Mouse (Mus musculus): ENCODE results near the gene Tfdp1. TPM values are rescaled to one million over a fixed set of nuclear protein-coding genes. Genes with fewer than 3 reads are reported as not detected.
A peak's percentile ranks its signal among the peaks of the same experiment; 100 is the strongest.

The Tfdp1 gene
- 24.4 and 26.1 TPM in 2 replicates for total RNA-seq (2017)

DNA sequence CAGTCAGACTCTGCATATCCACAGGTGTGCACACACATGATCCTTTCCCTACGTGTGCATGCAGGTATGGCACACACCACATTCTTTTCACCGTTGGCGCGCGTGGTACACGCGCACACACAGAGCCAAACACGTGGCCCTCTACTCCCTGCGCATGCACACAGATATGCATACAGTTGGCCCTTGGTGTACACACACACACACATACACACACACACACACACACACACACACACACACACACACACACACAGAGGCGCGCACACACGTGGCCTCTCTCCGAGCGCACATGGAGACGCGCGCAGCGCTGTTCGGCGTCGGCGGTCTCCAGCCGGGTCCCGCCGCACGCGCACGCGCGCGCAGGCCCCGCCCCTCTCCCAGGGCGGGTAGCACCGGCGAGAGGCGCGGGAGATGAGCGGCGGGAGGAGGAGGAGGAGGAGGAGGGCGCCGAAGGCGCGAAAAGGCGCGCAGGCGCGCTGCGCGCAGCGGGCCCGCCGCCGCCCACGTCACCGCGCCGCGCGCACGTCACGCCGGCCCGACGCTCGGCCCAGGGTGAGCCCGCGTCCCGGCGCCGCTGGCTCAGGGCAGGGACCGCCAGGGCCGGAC is at the start of gene Tfdp1:
TSS of gene Tfdp1 (plus strand) at position 497 of the 606 bp plus-strand sequence.
- peak; percentile 31; the same call in 1 of the 2 replicates for ATAC-seq (ENCODE audit: extremely low read depth, insufficient number of reproducible peaks, low FRiP score, poor library complexity, severe bottlenecking)

DNA sequence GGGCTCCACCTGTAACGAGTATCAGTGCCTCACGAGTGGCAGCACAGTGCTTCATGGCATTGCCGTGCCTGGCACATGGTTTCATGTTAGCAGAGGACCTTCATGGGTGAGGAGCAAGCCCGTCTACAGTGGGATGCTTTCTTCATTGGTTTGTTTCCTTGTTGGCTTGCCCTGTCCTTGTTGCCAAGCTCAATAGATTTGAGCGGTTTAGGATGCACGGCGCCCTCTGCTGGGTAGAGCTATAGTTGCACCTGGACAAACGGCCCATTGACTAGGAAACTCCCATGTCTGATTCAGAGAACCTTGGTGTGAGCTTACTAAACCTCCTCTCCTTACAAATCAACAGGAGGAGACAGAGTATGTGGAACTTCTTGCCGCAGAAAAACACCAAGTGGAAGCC is 46.2 kb upstream of the Tfdp1 start:
- peak; percentile 59 for ATAC-seq (ENCODE audit: extremely low read depth, insufficient number of reproducible peaks, low FRiP score, poor library complexity, severe bottlenecking)

DNA sequence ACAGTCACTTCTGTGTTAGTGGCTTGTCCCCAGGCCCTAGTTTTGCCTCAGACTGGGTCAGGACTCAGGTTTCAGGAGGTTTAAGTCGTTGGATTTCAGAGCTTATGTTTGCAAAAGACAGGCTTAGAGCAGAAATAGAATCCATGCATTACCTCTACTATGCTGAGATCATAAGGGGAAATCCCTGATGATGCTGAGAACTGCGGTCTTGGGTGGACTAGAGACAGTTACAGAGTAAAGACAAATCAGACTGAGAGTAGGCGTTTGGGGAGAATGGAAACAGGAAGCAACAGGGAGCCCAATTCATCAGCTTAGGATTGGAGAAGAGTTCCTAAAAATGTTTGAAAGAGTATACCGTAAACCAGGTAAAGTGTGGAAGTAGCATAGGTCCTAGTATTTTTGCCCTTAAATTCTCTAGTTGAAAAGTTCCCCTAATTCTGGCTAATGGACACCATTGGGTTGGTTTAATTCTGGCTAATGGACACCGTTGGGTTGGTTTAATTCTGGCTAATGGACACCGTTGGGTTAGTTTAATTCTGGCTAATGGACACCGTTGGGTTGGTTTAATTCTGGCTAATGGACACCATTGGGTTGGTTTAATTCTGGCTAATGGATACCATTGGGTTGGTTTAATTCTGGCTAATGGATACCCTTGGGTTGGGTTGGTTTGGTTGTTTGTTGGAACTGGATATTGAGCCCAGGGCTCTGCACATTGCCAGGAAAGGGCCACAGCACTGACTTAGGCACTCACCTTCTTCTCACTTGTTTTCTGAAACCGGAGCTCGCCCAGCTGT is 44.7 kb upstream of the Tfdp1 start:
- ATAC-seq (ENCODE audit: extremely low read depth, insufficient number of reproducible peaks, low FRiP score, poor library complexity, severe bottlenecking), result no peak

DNA sequence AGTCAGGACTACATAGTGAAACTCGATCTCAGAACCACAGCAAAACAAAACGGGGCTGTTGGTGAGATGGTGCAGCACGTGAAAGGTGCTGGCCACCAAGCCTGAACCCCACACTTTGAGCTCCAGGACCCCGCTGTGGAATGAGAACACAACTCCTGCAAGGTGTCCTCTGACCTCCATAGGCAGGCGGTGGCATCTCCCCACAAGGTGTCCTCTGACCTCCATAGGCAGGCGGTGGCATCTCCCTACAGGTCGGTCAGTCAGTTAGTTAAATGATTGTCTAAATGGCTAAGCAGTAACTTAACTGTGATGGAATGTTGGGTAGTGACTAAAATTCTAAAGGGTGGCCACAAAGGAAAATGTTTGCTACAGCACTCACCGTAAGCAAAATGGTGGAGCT is 39.0 kb upstream of the Tfdp1 start:
- no peak for ATAC-seq (ENCODE audit: extremely low read depth, insufficient number of reproducible peaks, low FRiP score, poor library complexity, severe bottlenecking)

DNA sequence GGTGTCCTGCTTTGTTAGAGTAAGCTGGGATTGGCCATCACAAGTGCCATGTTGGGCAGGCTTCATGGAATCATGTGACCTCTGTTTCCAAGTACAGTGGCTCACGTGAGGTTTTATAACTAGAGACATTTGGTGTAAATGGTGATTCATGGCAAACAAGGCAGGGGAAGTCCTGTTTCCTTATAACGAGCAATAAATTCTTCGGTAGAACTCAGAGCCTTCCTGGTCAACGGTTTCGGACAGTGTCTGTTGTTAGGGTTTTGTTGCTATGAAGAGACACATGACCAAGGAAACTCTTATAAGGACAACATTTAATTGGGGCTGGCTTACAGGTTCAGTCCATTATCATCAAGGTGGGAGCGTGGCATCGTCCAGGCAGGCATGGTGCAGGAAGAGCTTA is 37.5 kb upstream of the Tfdp1 start:
- no peak for ATAC-seq (ENCODE audit: extremely low read depth, insufficient number of reproducible peaks, low FRiP score, poor library complexity, severe bottlenecking)

DNA sequence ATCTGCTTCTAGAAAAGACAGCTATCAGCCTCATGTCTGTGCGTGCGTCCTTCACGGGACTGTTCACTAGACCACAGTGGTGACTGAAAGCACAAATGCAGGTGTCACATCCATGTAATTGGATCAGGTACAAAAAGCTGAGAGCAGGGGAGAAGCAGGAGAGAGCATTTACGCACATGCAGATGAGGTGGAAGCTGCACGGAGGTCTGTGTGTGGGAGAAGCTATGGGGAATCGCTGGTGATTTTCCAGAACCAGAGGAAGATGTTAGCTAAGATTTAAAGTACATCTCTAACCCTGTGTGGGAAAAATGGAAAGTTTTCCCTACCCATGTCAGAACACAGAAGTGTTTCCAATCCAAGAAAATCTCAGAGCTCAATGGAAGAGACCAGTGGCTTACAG is 33.1 kb upstream of the Tfdp1 start:
- ATAC-seq (ENCODE audit: extremely low read depth, insufficient number of reproducible peaks, low FRiP score, poor library complexity, severe bottlenecking), result no peak

DNA sequence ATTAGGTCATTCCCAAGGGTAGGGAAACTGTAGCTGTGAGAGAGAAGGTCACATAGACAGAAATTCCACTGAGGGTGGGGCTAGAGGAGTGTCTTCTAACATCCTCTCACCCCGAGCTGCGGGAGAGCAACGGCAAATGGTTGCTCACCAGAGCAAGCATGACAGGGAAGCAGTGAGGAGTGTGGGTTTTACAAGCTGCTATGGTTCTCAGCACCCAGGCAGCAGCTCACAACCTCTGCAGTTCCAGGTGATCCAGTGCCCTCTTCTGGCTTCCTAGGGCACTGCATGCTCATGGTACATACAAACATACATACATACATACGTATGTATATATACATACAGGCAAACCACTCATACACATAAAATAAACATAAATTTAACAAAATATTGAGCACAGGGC is 32.7 kb upstream of the Tfdp1 start:
- no peak for ATAC-seq (ENCODE audit: extremely low read depth, insufficient number of reproducible peaks, low FRiP score, poor library complexity, severe bottlenecking)

DNA sequence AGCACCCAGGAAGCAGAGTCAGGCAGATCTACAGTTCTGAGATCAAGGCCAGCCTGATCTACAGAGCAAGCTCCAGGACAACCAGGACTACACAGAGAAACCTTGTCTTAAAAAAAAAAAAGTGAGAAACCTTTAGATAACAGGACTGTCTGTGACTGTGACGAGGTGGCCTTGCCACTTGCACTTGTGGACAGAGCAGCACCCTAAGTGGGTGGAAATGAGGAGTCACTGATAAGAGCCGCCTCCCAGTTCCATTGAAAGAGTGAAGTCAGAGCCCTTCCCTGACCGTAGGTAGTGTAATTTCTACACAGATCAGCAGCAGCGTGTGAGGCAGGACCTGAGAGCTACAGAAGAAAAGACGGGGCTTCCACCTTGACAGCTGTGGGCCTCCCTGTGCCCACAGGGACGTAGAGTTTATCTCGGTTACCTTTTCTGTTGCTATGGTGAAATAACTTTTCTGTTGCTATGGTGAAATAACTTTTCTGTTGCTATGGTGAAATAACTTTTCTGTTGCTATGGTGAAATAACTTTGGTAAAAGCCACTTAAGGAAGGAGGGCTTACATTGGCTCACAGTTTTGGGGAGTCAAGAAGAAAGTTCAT is 32.1 kb upstream of the Tfdp1 start:
- ATAC-seq (ENCODE audit: extremely low read depth, insufficient number of reproducible peaks, low FRiP score, poor library complexity, severe bottlenecking), result peak; percentile 84

DNA sequence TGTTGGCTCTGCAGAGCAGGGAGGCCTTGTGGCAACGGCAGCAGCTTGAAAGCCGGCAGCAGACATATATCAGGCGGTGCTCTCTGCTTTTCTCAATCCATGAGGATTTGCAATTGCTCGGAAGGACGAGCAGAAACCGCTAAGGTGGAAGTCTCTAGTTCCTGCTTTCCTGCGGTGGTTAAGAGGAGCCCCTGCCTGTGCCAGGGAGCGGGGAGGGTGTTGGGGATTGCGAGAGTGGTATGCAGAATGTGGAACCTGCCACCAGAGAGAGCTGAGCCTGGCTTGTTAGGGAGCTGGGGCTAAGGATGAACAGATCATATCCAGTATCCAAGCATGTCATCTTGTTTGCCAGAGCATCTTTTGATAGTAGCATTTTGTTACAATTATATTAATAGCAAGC is 31.6 kb upstream of the Tfdp1 start:
- ATAC-seq (ENCODE audit: extremely low read depth, insufficient number of reproducible peaks, low FRiP score, poor library complexity, severe bottlenecking), result peak; percentile 22

DNA sequence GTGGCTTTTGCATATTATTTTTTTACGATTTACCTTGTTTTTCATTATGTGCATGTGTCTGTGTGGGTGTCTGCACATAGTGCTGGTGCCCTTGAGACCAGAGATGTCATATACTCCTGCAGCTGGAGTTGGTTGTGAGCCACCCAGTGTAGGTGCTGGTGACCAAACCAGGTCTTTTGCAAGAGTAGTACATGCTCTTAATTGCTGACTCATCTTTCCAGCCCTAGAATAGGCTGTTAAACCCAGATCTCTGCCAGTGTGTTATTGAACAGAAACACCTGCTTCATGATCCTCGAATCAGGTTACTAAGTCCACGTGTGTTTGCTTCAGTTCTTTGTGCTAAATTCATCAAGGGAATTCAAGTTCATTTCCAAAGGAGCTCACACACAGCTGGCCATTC is 23.6 kb upstream of the Tfdp1 start:
- ATAC-seq (ENCODE audit: extremely low read depth, insufficient number of reproducible peaks, low FRiP score, poor library complexity, severe bottlenecking), result no peak

DNA sequence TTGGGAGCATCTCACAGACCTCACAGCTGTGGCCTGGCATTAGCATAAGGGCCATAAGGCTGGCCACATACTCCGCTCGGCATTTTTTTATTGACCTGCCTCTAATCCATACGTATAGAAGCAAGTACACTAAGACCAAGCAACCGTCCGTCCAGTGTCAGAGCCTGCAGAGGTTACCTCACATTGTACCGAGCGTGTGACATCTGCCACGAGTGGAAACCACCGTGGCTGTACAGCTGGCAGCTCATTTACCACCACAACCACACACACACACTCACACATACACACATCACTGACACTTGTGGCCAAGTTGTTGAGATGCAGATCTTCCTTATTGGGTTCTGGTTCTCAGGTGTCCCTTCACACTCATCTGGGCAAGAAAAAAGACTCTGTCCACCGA is 21.9 kb upstream of the Tfdp1 start:
- no peak for ATAC-seq (ENCODE audit: extremely low read depth, insufficient number of reproducible peaks, low FRiP score, poor library complexity, severe bottlenecking)

DNA sequence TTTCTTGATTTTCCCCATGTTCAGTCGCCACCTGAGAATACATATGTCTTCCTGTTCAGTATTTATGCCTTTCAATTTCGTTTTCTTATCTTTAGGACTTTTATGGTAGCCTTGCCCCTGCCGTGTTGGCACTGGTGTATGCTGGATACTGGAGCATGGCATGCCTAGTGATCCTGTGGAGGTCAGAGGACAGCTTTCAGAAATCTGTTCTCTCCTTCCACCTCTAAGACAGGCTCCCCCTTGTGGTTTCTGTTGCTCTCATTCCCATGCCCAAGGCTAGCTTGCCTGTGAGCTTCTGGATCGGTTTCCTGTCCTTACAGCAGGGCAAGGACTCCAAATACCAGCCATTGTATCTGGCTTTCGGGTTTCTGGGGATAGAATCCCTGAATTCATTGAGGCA is 12.0 kb upstream of the Tfdp1 start:
- no peak for ATAC-seq (ENCODE audit: extremely low read depth, insufficient number of reproducible peaks, low FRiP score, poor library complexity, severe bottlenecking)

DNA sequence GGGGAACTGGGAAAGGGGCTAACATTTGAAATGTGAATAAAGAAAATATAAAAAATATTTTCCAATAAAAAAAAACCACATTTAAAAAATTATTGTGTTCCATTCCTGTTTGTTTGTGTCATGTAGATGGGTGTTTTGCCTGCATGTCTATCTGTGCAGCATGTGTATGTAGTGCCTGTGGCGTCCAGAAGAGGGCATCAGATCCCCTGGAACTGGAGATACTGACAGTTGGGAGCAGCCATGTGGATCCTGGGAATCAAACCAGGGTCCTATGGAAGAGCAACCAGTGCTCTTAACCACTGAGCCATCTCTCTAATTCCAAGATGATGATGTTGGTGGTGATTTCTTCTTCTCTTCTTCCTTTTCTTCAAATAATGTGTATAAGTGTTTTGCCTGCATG is 3.9 kb upstream of the Tfdp1 start:
- no peak for ATAC-seq (ENCODE audit: extremely low read depth, insufficient number of reproducible peaks, low FRiP score, poor library complexity, severe bottlenecking)

DNA sequence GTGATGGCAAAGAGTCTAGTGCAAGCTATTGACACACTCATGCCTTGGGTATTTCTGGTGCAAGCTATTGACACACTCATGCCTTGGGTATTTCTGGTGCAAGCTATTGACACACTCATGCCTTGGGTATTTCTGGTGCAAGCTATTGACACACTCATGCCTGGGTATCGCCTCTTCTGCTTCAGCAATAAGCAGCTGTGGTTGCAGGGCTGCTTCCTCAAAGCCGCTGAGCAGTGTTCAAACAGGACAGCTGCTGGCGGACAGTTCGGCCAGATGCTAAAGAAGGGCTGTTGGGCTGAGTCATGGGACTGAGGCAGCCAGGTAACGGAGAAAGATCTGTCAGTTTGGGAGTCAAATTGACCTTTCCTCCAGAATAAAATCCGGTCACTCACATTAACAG is 1.3 kb upstream of the Tfdp1 start:
- ATAC-seq (ENCODE audit: extremely low read depth, insufficient number of reproducible peaks, low FRiP score, poor library complexity, severe bottlenecking), result peak; percentile 62

DNA sequence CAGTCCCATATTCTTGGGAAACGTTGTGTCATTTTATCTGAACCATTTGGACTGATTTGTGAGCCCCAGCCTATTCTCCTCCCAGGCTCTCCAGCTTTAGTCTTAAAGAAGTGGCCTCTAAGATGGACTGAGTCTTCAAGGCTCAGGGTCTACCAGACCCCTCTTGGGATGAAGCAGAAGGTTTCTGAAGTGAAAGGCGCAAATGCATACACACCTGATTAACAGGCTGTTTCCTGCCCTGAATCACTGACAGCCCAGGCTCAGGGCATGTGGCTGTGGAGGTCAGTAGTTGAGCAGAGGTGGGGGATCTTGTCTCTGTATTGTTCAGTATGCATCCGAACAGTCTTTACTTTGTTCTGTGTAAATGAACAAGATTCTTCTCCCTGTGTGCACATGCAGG is 873 bp upstream of the Tfdp1 start:
- no peak for ATAC-seq (ENCODE audit: extremely low read depth, insufficient number of reproducible peaks, low FRiP score, poor library complexity, severe bottlenecking)

DNA sequence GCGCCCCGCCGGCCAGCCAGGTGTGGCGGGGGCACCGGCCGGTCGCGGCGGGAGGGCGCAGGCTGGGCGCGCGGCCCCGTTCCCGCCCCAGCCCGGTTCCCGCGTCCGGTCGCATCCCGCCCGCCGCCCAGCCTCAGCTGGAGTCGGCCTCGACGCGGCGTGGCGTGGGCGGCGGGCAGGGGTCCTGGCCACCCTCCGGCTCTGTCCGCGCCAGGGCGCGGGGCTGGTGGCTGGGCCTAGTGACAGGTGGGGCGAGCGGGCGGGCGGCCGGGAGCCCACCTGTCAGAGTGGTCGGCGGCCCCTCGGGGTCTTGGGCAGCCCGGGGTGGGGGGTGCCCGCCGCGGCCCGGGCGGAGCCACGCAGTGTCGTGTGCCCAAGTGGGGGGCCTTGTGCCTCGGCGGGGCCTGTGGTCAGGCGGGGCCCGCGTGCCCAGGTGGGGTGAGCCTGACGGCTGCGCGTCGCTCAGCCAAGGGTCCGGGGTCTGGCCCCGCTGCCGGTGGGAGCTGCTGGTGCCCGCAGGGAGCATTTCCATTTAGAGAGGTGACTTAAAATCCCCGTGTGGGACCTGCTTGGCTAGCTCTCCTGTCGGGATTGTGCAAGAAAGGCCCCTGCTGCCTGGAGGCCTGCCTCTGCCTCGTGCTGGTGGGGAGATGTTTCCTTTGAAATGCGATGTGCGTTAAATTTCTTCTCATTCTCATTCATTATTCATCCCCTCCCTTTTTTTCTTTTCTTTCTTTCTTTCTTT is 522 bp downstream of the Tfdp1 start:
- ATAC-seq (ENCODE audit: extremely low read depth, insufficient number of reproducible peaks, low FRiP score, poor library complexity, severe bottlenecking), result no peak

DNA sequence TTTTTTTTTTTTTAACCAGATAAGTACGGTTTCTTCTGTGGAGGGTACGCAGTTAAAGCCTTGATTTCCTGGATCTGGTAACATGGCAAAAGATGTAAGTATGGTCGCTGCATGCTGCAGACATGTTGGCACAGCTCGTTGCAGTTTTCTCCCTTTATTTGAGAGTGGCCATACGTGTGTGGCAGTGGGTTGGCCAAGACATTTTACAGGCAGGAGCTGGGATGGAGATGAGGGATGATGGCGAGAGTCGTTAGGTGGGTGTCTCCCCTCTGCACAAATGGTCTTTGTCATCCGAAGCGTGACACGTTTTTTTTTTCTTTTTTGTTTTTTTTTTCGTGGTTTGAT is 1.1 kb downstream of the Tfdp1 start:
- no peak for ATAC-seq (ENCODE audit: extremely low read depth, insufficient number of reproducible peaks, low FRiP score, poor library complexity, severe bottlenecking)

DNA sequence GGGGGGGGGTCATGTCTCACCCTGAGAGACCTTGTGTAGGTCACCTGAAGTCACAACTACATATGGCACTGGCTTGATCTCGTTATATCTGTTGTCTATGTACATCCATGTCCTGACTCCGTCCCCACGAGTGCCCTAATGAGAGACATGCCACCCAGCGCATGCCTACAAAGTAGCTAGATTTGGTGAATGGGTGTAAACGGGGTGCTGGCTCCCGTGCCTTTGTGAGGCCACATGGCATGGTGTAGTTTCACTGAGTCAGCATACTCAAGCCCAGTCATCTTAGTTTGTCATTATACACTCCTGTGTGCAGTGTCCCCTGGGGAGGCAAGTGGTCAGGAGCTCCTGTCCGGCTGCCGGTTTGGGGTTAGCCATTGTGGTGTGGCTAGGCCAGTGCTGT is 2.1 kb downstream of the Tfdp1 start:
- no peak for ATAC-seq (ENCODE audit: extremely low read depth, insufficient number of reproducible peaks, low FRiP score, poor library complexity, severe bottlenecking)

DNA sequence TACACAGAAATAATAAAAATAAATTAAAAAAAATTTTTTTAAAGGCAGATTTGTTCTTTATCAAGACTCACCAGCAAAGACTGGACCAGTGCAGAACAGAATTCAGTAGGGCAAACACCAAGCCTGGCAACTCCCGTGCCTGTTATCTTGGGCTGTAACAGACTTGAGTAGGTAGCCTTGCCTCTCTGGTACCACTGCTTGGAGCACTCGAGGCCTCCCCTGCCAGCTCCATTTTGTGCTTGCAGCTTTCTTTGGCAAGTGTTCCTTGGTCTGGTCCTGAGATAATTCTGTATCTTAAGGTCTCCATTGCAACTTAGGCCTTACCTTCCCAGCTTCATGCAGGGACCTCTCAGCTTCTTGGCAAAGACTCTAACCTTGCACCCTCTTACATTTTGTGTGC is 3.8 kb downstream of the Tfdp1 start:
- no peak for ATAC-seq (ENCODE audit: extremely low read depth, insufficient number of reproducible peaks, low FRiP score, poor library complexity, severe bottlenecking)

DNA sequence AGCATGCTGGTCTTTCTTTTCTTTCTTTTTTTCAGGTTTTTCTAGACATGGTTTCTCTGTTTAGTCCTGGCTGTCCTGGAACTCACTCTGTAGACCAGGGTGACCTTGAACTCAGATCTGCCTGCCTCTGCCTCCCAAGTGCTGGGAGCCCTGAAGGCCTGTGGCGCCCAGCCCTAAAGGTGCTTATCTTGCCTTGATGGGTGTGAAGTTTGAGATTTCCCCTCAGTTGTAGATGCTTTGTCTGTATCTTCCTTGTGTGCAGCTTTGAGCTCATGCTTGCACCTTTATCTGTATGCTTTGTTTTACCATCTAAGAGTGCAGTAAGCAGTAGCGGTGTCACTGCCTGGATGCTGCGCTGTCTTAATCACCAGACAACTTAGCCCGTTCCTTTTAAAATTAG is 4.6 kb downstream of the Tfdp1 start:
- ATAC-seq (ENCODE audit: extremely low read depth, insufficient number of reproducible peaks, low FRiP score, poor library complexity, severe bottlenecking), result no peak
